Mouse (Mus musculus) stomach, embryonic 16.5 days (tissue): Measurements from ENCODE around the gene Cd5l. TPM values are rescaled to one million over a fixed set of nuclear protein-coding genes. Genes with fewer than 3 reads are reported as not detected.

Experiments used
- polyA plus RNA-seq: library from polyadenylated mRNA; unstranded; fragments of >200 nt; fragmentation: Nextera tagmentation; extraction: Ambion mirVana; gene quantifications from 2 replicates; pipeline ENCODE4 v1.2.1, GENCODE M21; 2015

The Cd5l gene
- polyA plus RNA-seq, 1 experiment from 2014 or later: 2.5 TPM

Other genes with a start within 250 kb of the Cd5l start
- 9.6 and 11.0 TPM in 2 replicates for gene Kirrel, start 183.1 kb upstream of the Cd5l start, polyA plus RNA-seq
- 11.4 and 12.4 TPM in 2 replicates for gene Fcrls, start 94.1 kb upstream of the Cd5l start, polyA plus RNA-seq
- gene Fcrl1, start 18.5 kb downstream of the Cd5l start, polyA plus RNA-seq: 0.35 and 0.39 TPM in 2 replicates
- gene Fcrl5, start 77.9 kb downstream of the Cd5l start, polyA plus RNA-seq: not detected in 2 replicates
- gene Etv3, start 167.5 kb downstream of the Cd5l start, polyA plus RNA-seq: 14.4 and 17.1 TPM in 2 replicates